Mouse (Mus musculus) adrenal gland (tissue): ENCODE measurements at regions not wholly inside any gene's neighbourhood (a gene's known extent, or its start where the extent isn't known, plus 50 kb on each side); places are given as distances from the start of the nearest gene placed in this dataset.

Experiments used
- intact Hi-C: fragments of 180-260 bp; cut with DNase I; formaldehyde crosslinking; loops from one replicate; pipeline ENCODE4 v1.15.1; 2025

DNA sequence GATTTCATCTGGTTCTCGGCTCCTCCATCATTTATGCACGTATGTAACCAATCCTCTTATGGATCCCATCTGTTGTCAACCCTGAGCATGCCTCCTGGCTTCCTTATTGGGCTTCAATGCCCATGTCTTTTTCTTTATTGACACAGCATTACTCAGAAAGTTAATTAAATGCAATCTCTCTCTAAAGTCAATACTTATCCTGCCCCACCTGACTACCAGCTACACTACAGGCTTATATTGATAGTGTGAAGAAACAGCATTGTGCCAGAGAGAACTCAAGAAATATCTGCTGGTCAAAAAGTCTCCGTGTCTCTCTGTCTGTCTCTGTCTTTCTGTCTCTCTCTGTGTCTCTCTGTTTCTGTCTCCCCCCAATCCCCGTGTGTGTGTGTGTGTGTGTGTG is 194.7 kb upstream of the Rfx3 start:
- intact Hi-C loops, result no loop called here

DNA sequence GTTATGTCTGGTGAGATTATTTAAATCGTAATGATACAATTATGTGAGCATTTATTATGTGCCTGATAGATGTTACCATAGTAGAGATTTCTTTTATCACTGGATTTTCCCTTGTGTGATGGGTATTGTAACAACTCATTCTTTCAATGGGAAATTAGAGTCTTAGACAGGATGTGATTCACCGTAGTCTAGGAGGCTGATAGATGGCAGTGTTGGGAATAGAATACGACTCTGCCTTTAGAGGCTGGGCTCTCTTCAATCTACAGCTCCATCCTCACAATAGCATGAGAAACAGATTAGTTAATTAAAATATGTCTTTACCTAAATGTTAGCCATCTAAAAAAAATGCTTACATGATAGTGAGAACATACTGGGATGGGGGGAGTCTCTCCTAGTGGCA is 192.8 kb upstream of the Rfx3 start:
- intact Hi-C loops, result no loop called here

DNA sequence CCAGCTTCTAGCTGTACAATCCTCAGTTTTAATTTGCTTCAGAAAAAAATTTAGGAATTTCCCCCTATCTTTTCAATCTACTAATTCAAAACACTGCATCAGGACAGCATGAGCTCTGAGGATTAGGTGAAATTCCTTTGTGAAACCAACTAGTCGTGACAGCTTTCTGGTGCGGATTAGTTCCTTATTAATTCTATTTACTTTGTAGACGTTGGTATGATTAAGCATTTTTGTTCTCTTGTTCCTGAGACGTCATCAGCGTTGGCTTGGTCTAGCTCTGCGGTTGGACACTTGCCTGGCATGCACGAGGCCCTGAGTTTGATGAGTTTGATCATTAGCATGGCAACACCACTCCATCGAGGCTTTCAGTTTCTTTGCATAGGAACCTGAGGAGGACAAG is 188.4 kb upstream of the Rfx3 start:
- intact Hi-C loops, result no loop called here

DNA sequence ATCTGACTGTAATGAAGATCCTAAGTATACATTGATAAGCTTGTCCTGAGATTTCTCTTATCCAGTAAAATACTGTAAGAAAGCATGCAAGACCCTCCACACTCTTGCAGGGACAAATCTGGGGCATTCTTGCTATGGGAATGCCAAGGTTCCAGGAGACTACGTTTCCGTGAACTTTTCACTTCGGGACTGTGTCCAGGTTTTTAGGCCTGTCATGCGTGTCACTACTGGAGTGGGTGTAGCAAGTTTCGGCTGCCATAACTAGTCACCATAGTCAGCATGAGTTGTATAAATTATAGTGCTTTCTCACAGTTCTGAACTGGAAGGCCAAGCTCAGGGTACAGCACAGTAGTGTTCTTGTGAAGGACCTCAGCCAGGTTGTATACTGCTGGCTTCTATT is 185.9 kb upstream of the Rfx3 start:
- intact Hi-C loops, result no loop called here

DNA sequence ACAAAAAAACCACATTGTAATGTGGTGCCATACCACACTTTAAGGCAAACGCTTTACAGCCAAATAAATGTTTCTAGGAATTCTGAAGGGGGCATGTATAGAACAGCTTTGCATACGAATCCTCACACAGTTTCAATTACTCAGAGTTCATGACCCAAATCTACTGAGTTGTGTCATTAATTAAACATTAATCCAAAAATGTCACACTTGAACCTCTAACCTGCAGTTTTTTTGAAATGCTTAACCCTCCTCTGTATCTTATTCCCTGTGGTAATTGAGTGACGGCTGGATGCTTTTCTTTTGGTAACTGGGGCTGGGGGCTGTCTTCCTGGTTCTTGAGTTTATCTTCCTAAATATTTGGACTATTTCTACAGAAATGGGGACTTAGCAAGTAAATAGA is 181.3 kb upstream of the Rfx3 start:
- intact Hi-C loops, result no loop called here

DNA sequence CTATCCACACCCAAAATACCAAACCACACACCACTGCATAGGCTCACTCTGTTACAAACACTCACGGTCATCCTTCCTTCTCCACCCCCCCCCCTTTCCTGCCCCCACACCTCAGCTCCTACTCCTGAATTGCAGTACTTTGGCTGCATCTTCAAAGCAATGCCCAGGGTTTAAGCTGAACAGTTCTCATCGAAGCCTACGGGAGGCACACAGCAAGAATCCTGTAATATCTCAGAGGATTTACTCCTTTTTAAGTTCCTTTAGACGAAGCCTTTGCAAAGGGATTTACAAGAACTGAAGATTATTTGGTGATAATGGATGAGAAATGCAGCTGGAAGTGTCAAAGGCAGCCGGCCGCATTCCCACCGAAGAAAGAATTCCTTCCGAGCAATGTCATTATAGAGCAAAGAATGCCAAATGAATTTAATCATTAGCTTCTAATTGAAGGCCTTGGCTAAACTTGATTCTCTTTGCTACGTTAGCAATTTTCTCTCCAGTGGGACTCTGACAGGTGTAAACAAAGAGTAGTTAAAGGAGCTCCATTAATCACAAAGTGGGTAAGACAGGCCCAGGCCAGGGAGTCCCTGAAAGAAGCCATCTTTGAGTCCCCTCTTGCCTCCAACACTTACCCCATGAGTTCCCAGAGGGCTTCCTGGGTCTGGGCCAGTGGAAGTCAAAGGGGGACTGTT is 180.6 kb upstream of the Rfx3 start:
- intact Hi-C loops, result no loop called here

DNA sequence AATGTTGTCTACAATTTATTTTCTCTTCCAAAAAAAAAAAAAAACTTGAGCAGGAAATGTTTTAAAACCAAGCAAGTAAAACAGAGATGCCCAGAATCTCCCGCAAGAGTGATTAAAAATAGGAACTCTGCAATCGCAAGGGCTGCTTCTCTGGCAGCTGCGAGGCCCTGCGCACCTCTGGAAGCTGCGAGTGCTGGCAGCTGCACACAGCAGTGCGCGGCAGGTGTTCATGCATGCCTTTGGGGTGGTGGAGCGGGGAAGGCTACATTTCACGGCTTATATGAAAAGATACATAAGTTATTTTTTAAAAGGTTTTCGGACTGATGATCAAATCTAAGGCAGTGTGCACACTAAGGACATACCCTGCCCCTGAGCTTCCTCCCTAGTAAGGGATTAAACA is 179.3 kb upstream of the Rfx3 start:
- intact Hi-C loops, result no loop called here

DNA sequence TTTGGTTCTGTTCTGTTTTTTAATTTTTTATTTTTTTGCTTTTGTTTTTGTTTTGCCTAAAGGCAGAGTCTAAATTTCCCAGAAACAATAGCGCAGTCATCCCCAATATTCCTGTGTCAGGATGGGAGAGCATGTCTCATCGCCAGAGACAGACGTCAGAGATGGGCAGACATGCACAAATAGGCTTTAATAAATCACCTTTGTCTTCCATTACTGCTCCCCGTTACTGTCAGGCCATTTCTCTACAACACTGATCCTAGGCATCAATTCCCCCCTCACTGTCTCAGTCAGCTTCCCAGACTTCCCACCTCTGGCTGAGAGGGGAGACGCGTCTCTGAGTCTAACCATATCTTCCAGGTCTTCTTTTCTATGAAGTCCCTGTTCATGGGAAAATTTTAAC is 177.4 kb upstream of the Rfx3 start:
- intact Hi-C loops, result no loop called here

DNA sequence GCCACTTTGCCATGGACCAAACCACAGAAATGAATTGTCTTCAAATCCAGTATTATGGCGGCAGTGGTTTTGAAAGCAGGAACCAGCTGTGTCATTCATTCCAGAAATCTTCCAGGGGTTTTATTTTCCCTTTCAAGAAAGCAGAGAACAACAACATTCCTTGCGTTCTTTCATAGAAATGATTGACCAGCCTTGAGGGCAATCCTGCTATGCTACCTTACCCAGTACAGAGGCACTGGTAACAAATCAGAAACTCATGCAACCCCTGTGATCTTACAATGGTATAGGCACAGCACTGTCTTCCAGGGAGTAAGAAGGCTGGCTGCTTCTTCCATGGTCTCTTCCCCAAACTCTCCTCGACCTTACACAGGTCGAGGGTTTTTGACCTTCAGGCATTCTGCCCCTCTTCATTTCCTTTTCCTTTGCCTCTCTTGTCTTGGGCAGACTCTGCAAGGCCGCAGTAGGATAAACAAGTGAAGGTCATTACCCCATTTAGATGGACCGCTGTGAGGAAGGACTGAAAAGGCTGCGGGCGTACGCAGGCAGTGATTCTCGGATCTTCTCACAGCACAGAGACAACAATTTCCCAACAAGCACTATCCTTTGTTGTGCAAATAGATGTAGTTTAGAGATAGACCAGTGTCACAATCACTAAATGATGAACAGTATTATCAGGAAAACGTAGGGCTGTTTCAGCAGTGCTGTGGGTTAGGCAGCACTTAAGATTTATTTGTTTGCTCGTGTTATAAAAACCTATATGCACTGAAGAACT is 171.6 kb upstream of the Rfx3 start:
- intact Hi-C loops, result no loop called here

DNA sequence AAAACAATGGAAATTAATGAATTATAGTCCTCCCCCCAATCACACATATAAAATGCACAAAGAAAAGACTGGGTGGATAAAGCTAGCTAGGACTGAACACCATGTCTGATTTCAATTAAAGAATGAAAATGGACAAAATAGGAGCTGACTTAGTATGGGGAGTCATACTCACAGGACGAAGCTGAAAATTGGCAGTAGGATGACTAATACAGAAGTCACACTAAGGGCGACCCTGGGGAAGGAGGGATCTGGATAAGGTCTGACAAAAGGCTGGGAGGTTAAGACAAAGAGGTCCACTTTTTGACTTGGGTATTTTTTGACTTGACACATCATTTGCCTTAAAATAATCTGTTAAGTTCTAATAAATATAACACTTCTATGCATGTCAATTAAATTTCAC is 170.2 kb upstream of the Rfx3 start:
- intact Hi-C loops, result no loop called here

DNA sequence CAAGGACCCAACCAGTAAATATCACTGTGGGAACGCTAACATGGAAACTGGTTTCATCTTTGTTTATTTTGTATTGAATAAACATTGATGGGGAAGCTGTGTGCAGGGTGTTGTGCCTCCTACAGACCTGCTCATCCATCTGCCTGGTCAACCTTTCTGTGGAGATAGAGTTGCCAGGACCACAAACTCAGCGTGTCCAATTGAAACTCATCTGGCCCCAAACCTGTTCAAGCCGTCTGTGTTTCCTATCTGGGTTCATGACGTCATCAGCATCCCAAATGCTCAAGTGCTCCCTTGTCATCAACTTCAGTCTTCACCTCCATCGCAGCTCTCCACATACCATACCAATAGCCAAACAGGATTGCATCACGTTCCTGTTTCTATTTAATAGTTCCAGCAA is 167.1 kb upstream of the Rfx3 start:
- intact Hi-C loops, result no loop called here

DNA sequence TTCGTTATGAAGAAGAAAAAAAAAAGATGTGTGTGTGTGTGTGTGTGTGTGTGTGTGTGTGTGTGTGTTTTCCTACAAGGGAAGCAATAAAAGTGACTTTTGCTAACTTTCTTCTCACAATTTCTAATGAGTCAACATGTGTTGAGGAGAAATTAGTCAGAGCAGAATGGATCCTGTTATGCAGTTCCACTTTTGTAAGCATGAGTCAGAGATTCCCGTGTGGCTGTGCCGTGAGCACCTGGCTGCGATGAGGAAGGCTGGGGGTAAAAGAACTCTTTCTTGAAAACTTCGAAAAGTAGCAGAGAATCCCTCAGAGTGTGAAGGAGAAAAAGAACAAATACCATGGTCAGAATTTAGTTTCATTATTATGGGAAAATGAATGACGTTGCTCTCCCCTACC is 165.9 kb upstream of the Rfx3 start:
- intact Hi-C loops, result no loop called here

DNA sequence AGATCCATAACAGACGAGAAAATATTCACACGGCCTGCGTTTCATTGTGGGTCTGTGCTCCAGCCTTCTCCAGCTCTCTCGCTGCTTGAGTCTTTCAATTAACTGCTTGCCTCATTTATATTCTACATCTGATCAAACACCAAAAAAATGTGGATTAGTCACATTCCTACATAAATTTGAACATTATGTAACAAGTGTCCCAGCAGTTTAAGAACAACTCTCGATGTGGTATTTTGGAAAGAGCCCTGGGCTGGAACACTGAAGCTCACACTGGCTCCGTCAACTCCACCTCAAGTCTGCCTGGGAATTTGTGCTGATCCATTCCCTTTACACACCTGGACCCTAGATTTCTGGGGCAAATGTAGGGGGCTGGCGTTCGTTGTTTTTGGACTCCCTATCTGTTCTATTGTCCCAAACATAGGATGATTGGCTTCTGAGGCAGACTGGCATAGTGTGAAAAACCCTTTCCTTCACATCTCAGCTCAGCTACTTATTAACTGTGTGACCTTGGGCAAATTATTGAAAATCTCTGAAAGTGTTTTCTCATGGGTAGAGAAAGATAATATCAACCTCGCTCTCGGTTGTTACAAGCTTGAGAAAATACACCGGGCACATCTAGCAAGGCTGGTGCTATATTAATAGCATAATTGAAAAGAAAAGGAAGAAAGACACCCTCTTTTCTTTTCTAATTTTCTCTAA is 161.0 kb upstream of the Rfx3 start:
- intact Hi-C loops, result no loop called here

DNA sequence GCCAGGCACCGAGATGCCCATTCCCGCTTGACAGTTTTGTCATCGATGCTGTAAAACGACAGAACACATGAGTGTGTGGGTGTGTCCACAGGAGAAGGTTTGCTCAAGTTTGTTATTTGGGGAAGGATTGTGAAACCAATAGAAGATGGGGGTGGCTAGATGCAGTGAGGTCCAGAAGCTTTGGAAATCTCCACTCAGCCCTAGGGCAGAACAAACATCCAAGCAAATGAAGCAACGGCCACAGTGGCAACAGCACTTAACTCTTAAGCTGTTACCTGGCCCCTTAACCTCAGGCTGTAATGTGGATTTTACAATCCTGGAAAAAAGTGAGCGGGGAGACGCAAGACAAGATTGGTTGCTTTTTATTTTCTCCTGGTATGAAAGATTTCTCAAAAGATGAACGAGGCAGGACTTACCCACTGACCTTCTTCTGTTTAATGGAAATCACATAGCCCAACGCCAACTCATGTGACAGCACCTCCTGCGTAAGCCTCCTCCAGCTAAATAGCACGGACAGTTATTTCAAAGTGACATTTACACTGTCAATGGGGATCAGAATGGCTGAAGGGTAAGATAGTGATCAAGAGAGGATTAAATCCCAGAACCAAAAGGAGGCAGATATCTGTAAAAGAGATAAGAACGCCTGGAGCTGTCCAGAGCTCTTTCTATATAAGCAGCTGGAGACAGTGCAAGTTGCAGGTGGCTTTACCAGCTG is 156.6 kb upstream of the Rfx3 start:
- intact Hi-C loops, result loop anchor here (10.0 kb wide), 4 partner anchors 357 to 587 kb away; no protein-coding TSS in a partner anchor

DNA sequence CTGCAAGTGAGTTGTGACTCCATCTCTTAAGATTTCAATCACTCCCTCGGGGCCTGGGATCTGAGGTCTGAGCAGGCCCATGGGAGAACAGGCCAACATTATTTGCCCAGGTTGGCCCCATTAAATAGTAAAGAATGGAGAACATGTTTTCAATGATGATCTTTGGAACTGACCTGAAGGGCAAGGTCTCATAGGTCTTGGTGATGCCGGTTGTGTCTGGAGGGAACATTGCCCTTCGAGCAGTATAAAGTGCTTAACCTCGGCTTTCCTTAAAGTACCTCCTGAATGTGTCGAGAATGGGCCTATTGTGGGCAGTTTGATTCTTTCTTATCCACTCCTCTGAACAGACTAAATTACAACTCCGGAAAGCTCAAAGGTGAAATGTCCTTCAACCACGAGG is 155.7 kb upstream of the Rfx3 start:
- intact Hi-C loops, result loop anchor here (1.0 to 10.0 kb wide), 5 partner anchors 200 to 588 kb away; no protein-coding TSS in a partner anchor

DNA sequence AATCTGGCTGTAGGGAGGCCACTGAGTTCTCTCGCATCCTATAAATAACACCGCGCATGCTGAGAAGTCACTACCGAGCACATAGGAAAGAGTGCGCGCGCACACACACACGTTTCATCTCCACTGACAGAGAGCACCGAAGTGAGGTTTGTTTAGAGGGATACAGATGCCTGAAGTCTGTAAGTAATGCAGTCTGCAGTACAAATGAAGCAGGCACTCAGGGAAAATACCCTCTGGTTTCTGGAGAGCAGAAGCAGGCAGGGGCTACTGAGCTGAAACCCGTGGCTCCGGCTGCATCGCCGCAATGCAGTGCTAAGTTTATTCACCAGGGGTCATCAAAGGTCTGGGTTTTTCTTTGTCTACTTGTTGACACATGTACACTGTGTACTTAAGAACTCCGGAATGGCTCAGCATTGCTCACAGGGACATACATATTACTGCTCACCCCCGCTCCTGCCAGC is 155.0 kb upstream of the Rfx3 start:
- intact Hi-C loops, result loop anchor here (1.0 to 10.0 kb wide), 5 partner anchors 200 to 589 kb away; no protein-coding TSS in a partner anchor

DNA sequence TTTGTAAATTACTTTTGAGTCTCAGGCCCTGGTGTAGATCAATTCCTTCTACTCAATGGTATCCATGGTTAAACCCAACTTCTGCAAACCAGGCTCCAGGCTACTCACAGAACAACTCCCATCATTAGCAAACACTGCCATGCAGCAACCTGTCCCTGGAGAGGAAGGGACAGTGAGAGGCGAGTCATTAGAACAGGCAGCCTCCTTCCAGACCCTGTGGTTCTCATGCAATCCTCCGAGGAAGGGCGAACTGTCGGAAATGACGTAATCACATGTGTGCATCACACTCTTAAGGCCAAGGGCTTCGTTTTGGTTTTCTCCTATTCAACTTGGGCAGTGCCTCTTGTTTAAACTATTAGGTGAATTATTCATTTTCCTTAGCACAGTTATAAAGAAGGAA is 152.2 kb upstream of the Rfx3 start:
- intact Hi-C loops, result loop anchor here (10.0 kb wide), 4 partner anchors 362 to 592 kb away; no protein-coding TSS in a partner anchor

DNA sequence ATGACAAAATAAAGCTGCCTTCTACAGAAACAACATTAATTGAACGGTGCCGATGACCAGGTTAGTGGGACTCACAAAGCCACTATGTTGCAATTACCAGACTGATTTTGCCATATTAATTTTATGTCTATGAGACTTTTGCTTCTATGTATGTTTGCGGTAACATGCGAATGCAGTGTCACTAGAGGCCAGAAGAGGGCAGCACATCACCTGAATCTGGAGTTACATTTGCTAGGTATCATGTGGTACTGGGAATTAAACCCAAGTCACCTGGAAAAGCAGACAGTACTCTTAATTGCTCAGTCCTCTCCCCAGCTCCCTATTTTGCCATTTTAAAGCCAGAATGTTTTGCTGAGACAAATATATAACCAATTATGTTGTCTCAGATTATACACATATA is 149.6 kb upstream of the Rfx3 start:
- intact Hi-C loops, result loop anchor here (10.0 kb wide), 4 partner anchors 364 to 594 kb away; no protein-coding TSS in a partner anchor

DNA sequence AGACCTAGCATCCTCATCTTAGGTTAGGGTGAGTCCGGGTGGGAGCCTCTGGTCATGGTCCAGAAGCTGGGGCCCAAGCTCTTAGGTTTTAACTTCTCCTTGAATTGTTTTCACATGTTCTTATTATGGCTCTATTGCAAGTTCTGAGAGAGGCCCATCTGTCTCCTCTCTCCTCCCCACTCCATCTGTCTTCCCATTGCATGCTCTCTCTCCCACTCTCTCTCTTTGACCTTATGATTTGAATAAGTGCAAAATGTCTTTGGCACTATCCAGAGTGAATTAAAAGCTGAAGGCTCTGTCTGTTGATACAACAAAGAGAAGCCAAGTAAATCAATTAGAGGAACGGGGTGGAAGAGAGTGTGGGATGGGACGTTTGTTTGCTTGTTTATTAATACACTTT is 146.2 kb upstream of the Rfx3 start:
- intact Hi-C loops, result no loop called here

DNA sequence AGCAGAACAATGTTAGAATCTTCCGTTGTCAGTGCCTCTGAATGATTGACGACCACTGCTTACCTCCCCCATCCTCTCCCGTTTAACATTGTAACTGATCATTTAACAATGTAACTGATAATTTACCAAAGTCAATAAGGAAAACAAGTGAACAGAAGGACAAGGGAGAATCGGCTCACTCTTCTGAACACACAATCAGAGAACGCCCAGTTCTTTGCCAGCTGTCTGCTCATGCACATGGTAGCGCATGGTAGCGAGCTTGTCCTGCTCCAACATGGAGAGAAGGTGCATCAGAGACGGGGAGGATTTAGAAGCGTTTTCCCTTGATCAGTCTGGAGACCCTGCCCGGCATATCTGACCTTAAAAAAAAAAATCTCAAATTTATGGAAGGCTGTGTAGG is 126.6 kb upstream of the Rfx3 start:
- intact Hi-C loops, result no loop called here

DNA sequence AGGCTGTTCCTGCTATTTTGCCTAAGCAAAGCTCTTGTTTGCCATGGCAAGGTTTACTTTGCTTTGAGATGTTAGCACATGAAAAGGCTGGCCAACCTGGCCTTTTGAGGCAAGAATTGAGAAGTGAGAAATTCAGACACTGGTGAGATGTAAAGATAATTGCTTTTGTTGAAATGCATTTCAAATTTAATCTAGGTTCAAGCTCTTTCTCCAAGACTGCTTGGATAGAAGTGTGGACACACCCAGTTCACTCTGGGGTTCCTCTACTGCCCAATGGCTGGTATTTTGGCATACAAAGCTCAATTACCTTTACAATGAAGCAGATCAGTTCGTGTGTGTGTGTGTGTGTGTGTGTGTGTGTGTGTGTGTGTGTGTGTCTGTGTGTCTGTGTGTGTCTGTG is 123.8 kb upstream of the Rfx3 start:
- intact Hi-C loops, result no loop called here
